8 mouse cellular contexts compared by ENCODE assay signal in genomic region chr7:29785023-29785422, GRCm38 (mm10). TPM values are rescaled to one million over a fixed set of nuclear protein-coding genes. Genes with fewer than 3 reads are reported as not detected.
DNase-seq lines count a peak whose midpoint lies in the region; ATAC-seq and TF ChIP-seq lines count a peak whose summit lies in the region.

No protein-coding gene starts in this region.

- H3K27me3 ChIP-seq in kidney, adult 2 months (replicated peaks; ENCODE audit: control insufficient read depth, insufficient read depth, low read length) = no peaks in the 10 kb centered on the region
- no peaks in the 10 kb centered on the region for H3K27me3 ChIP-seq in embryonic facial prominence, embryonic 11.5 days (ENCODE audit: control insufficient read depth, insufficient read depth, low read length)
- no peaks in the 10 kb centered on the region for H3K27me3 ChIP-seq in hindbrain, embryonic 15.5 days
- no peaks in the 10 kb centered on the region for H3K27me3 ChIP-seq in midbrain, embryonic 14.5 days (ENCODE audit: control insufficient read depth, insufficient read depth, low read length)

- no peaks in the 10 kb centered on the region for H3K9me3 ChIP-seq in embryonic facial prominence, embryonic 11.5 days (replicated peaks; ENCODE audit: control insufficient read depth, low read length)
- no peaks in the 10 kb centered on the region for H3K9me3 ChIP-seq in hindbrain, embryonic 15.5 days
- H3K9me3 ChIP-seq in midbrain, embryonic 14.5 days (ENCODE audit: control insufficient read depth, low read length) = no peaks in the 10 kb centered on the region; the same call in 1 of the 2 replicates

- DNase-seq in kidney, adult 2 months = no peak
- DNase-seq in kidney, adult 18-20 months = no peak
- DNase-seq in embryonic facial prominence, embryonic 11.5 days (ENCODE audit: low spot score) = no peak
- DNase-seq in midbrain, embryonic 14.5 days = peak; percentile 43
- no peak for DNase-seq in frontal cortex, postnatal 10 days (ENCODE audit: low spot score in 2 of 2)
- DNase-seq in kidney, postnatal 36 days = no peak
- DNase-seq in thymus, postnatal 36 days = no peak

- H3K4me3 ChIP-seq in kidney, adult 2 months (ENCODE audit: insufficient read depth, low read depth, low read length) = peak overlapping the region; percentile 41
- peak overlapping the region; percentile 62 for H3K4me3 ChIP-seq in embryonic facial prominence, embryonic 11.5 days (ENCODE audit: low read depth, low read length)
- H3K4me3 ChIP-seq in hindbrain, embryonic 15.5 days = peak overlapping the region; percentile 84
- peak overlapping the region; percentile 78 for H3K4me3 ChIP-seq in midbrain, embryonic 14.5 days (replicated peaks; ENCODE audit: low read depth, low read length)

- no peak overlapping the region for H3K27ac ChIP-seq in kidney, adult 2 months (ENCODE audit: insufficient read depth, low read depth, low read length)
- H3K27ac ChIP-seq in embryonic facial prominence, embryonic 11.5 days (replicated peaks; ENCODE audit: low read depth, low read length) = no peak overlapping the region
- H3K27ac ChIP-seq in hindbrain, embryonic 15.5 days (replicated peaks) = no peak overlapping the region
- H3K27ac ChIP-seq in midbrain, embryonic 14.5 days (replicated peaks; ENCODE audit: low read depth, low read length) = no peak overlapping the region

- H3K4me2 ChIP-seq in embryonic facial prominence, embryonic 11.5 days (ENCODE audit: low read depth, low read length) = peak overlapping the region; percentile 36
- H3K4me2 ChIP-seq in hindbrain, embryonic 15.5 days = peak overlapping the region; percentile 85
- peak overlapping the region; percentile 71 for H3K4me2 ChIP-seq in midbrain, embryonic 14.5 days (ENCODE audit: low read length)

- no peak overlapping the region for H3K9ac ChIP-seq in embryonic facial prominence, embryonic 11.5 days (replicated peaks; ENCODE audit: low read length)
- H3K9ac ChIP-seq in hindbrain, embryonic 15.5 days = peak overlapping the region; percentile 91
- peak overlapping the region; percentile 50 for H3K9ac ChIP-seq in midbrain, embryonic 14.5 days (replicated peaks; ENCODE audit: low read length)

- peaks cover under 1% of the 10 kb centered on the region for H3K36me3 ChIP-seq in kidney, adult 2 months (ENCODE audit: control insufficient read depth, insufficient read depth, low read length)
- no peaks in the 10 kb centered on the region; the same call in 1 of the 2 replicates for H3K36me3 ChIP-seq in embryonic facial prominence, embryonic 11.5 days (replicated peaks; ENCODE audit: control insufficient read depth, insufficient read depth, low read depth, low read length)
- peaks cover 23% of the 10 kb centered on the region for H3K36me3 ChIP-seq in hindbrain, embryonic 15.5 days
- peaks cover 25% of the 10 kb centered on the region for H3K36me3 ChIP-seq in midbrain, embryonic 14.5 days (ENCODE audit: control insufficient read depth, insufficient read depth, low read length)

- no peak for TF ChIP-seq POLR2A in kidney, adult 2 months (IDR thresholded peaks at IDR 0.05; ENCODE audit: low read depth, low read length)

- H3K4me1 ChIP-seq in kidney, adult 2 months (ENCODE audit: control insufficient read depth, insufficient read depth, low read length) = peaks cover 5% of the 10 kb centered on the region; the same call in 1 of the 2 replicates
- no peaks in the 10 kb centered on the region for H3K4me1 ChIP-seq in embryonic facial prominence, embryonic 11.5 days (ENCODE audit: control insufficient read depth, insufficient read depth, low read length)
- peaks cover 31% of the 10 kb centered on the region for H3K4me1 ChIP-seq in hindbrain, embryonic 15.5 days (replicated peaks)
- peaks cover 20% of the 10 kb centered on the region; the same call in 1 of the 2 replicates for H3K4me1 ChIP-seq in midbrain, embryonic 14.5 days (ENCODE audit: control insufficient read depth, insufficient read depth, low read length)

- no peak for ATAC-seq in embryonic facial prominence, embryonic 11.5 days (replicated peaks; ENCODE audit: insufficient number of reproducible peaks, low FRiP score, low TSS enrichment, low read depth)
- ATAC-seq in hindbrain, embryonic 15.5 days (ENCODE audit: low FRiP score, low read depth) = no peak
- no peak for ATAC-seq in midbrain, embryonic 14.5 days (ENCODE audit: low FRiP score, low TSS enrichment)

- TF ChIP-seq CTCF in kidney, adult 2 months (conservative IDR thresholded peaks at IDR 0.05; ENCODE audit: insufficient read depth, insufficient read length, low read depth, low read length) = no peak

- 51% methylated on average over 8 of the region's 8 CpGs for WGBS in kidney, adult 2 months
- WGBS in embryonic facial prominence, embryonic 11.5 days = 66% methylated on average over 8 of the region's 8 CpGs
- WGBS in hindbrain, embryonic 15.5 days = 39% methylated on average over 8 of the region's 8 CpGs
- 41% methylated on average over 8 of the region's 8 CpGs for WGBS in midbrain, embryonic 14.5 days

RNA-seq across cellular contexts. Expression of gene Zfp30, which starts 1.2 kb away (rescaled TPM):
- polyA plus RNA-seq in kidney, adult 2 months (2012; rRNA removed) = 3.6 and 3.8 TPM in 2 replicates
- polyA plus RNA-seq in embryonic facial prominence, embryonic 11.5 days (2014; fragmentation: Nextera tagmentation; extraction: Ambion mirVana) = 8.4 and 9.0 TPM in 2 replicates
- polyA plus RNA-seq in hindbrain, embryonic 15.5 days (2015; fragmentation: Nextera tagmentation; extraction: Ambion mirVana) = 12.0 and 12.7 TPM in 2 replicates
- polyA plus RNA-seq in midbrain, embryonic 14.5 days (2014; fragmentation: Nextera tagmentation; extraction: Ambion mirVana) = 16.0 and 16.2 TPM in 2 replicates

RNA-seq across cellular contexts. Expression of gene Zfp84, which starts 16.7 kb away (rescaled TPM):
- polyA plus RNA-seq in kidney, adult 2 months (2012; rRNA removed) = 5.5 and 5.7 TPM in 2 replicates
- 15.3 and 15.9 TPM in 2 replicates for polyA plus RNA-seq in embryonic facial prominence, embryonic 11.5 days (2014; fragmentation: Nextera tagmentation; extraction: Ambion mirVana)
- 13.8 and 14.6 TPM in 2 replicates for polyA plus RNA-seq in hindbrain, embryonic 15.5 days (2015; fragmentation: Nextera tagmentation; extraction: Ambion mirVana)
- polyA plus RNA-seq in midbrain, embryonic 14.5 days (2014; fragmentation: Nextera tagmentation; extraction: Ambion mirVana) = 20.0 and 21.0 TPM in 2 replicates

RNA-seq across cellular contexts. Expression of gene Zfp790, which starts 30.9 kb away (rescaled TPM):
- 2.6 and 3.3 TPM in 2 replicates for polyA plus RNA-seq in kidney, adult 2 months (2012; rRNA removed)
- 20.0 and 23.0 TPM in 2 replicates for polyA plus RNA-seq in embryonic facial prominence, embryonic 11.5 days (2014; fragmentation: Nextera tagmentation; extraction: Ambion mirVana)
- polyA plus RNA-seq in hindbrain, embryonic 15.5 days (2015; fragmentation: Nextera tagmentation; extraction: Ambion mirVana) = 23.5 and 24.1 TPM in 2 replicates
- polyA plus RNA-seq in midbrain, embryonic 14.5 days (2014; fragmentation: Nextera tagmentation; extraction: Ambion mirVana) = 20.6 and 35.1 TPM in 2 replicates

RNA-seq across cellular contexts. Expression of gene Catsperg2, which starts 58.2 kb away (rescaled TPM):
- polyA plus RNA-seq in kidney, adult 2 months (2012; rRNA removed) = 0.03 TPM in 1 of 2 replicates, not detected in the other
- not detected in 2 replicates for polyA plus RNA-seq in embryonic facial prominence, embryonic 11.5 days (2014; fragmentation: Nextera tagmentation; extraction: Ambion mirVana)
- polyA plus RNA-seq in hindbrain, embryonic 15.5 days (2015; fragmentation: Nextera tagmentation; extraction: Ambion mirVana) = 0.29 and 0.60 TPM in 2 replicates
- 0.55 and 0.77 TPM in 2 replicates for polyA plus RNA-seq in midbrain, embryonic 14.5 days (2014; fragmentation: Nextera tagmentation; extraction: Ambion mirVana)
